Mouse (Mus musculus) CD4-positive helper T cell, adult 2 months (primary cell): ENCODE data around the gene Gm49337.
"Not testable (repeated sequence)": the region's sequence is repeated elsewhere in the genome, so short reads cannot be mapped to it uniquely, and the experiment has no call there.

Experiments used
- DNase-seq: peaks from one replicate; pipeline ENCODE4 v3.0.0-alpha.2; 2012; ENCODE audit warnings: low read depth, missing footprints, low spot score

The Gm49337 gene

GRCm38 (mm10) chr4:116208891-116209290, 35.7 kb downstream of the Gm49337 start:
- DNase-seq, result no peak

GRCm38 (mm10) chr4:116215895-116216605, 42.9 kb downstream of the Gm49337 start:
- no peak for DNase-seq

- no peak for DNase-seq
Measured at GRCm38 (mm10) chr4:116217046-116217445, 43.9 kb downstream of the Gm49337 start.

- not testable (repeated sequence) for DNase-seq
Measured at GRCm38 (mm10) chr4:116217661-116218060, 44.5 kb downstream of the Gm49337 start.

GRCm38 (mm10) chr4:116219056-116219455, 45.9 kb downstream of the Gm49337 start:
- no peak for DNase-seq

GRCm38 (mm10) chr4:116220071-116220650, 47.0 kb downstream of the Gm49337 start:
- peak; percentile 2 for DNase-seq

- no peak for DNase-seq
Measured at GRCm38 (mm10) chr4:116220780-116221139, 47.6 kb downstream of the Gm49337 start.

GRCm38 (mm10) chr4:116221140-116221851, 48.1 kb downstream of the Gm49337 start, which contains the start of gene Pik3r3:
Pik3r3 (plus strand) TSS chr4:116221618.
- peak; percentile 99 for DNase-seq

GRCm38 (mm10) chr4:116221996-116222842, 49.0 kb downstream of the Gm49337 start:
- peak; percentile 29 for DNase-seq

GRCm38 (mm10) chr4:116222843-116223119, 49.6 kb downstream of the Gm49337 start:
- peak; percentile 7 for DNase-seq

- DNase-seq, result no peak
Measured at GRCm38 (mm10) chr4:116243377-116243776, 70.2 kb downstream of the Gm49337 start.

GRCm38 (mm10) chr4:116244240-116244639, 71.1 kb downstream of the Gm49337 start:
- no peak for DNase-seq

GRCm38 (mm10) chr4:116245926-116246325, 72.7 kb downstream of the Gm49337 start:
- peak; percentile 58 for DNase-seq

GRCm38 (mm10) chr4:116249986-116250385, 76.8 kb downstream of the Gm49337 start:
- DNase-seq, result no peak

GRCm38 (mm10) chr4:116268220-116268619, 95.0 kb downstream of the Gm49337 start:
- DNase-seq, result no peak

GRCm38 (mm10) chr4:116282211-116282610, 109.0 kb downstream of the Gm49337 start:
- peak; percentile 8 for DNase-seq

GRCm38 (mm10) chr4:116291561-116291960, 118.4 kb downstream of the Gm49337 start:
- no peak for DNase-seq

- DNase-seq, result no peak
Measured at GRCm38 (mm10) chr4:116293296-116293695, 120.1 kb downstream of the Gm49337 start.

- DNase-seq, result peak; percentile 7
Measured at GRCm38 (mm10) chr4:116300878-116301355, 127.7 kb downstream of the Gm49337 start.

GRCm38 (mm10) chr4:116304551-116304950, 131.4 kb downstream of the Gm49337 start:
- no peak for DNase-seq

GRCm38 (mm10) chr4:116317575-116317974, 144.4 kb downstream of the Gm49337 start:
- no peak for DNase-seq

- no peak for DNase-seq
Measured at GRCm38 (mm10) chr4:116322127-116322526, 148.9 kb downstream of the Gm49337 start.
